Mouse (Mus musculus) frontal cortex, adult 2 months (tissue): ENCODE measurements around the gene Angptl6. TPM values are rescaled to one million over a fixed set of nuclear protein-coding genes. Genes with fewer than 3 reads are reported as not detected.

Experiments used
- DNase-seq, 2 experiments: peaks; one replicate each; pipeline ENCODE4 v3.0.0; 2022; ENCODE audit warnings: low spot score in 1 of 2; ENCODE audit errors: extremely low spot score in 1 of 2
- polyA plus RNA-seq: library from polyadenylated mRNA; depleted of rRNA; stranded (reverse); fragments of >200 nt; gene quantifications from 2 replicates; pipeline ENCODE4 v1.2.3, GENCODE M21; 2012; rRNA removed

Angptl6 gene
- 11.5 and 13.6 TPM in 2 replicates for polyA plus RNA-seq

GRCm38 (mm10) chr9:20879097-20879792, at the start of gene Angptl6:
Gene Angptl6 (minus strand): TSS chr9:20879727.
- DNase-seq = no peak

DNA sequence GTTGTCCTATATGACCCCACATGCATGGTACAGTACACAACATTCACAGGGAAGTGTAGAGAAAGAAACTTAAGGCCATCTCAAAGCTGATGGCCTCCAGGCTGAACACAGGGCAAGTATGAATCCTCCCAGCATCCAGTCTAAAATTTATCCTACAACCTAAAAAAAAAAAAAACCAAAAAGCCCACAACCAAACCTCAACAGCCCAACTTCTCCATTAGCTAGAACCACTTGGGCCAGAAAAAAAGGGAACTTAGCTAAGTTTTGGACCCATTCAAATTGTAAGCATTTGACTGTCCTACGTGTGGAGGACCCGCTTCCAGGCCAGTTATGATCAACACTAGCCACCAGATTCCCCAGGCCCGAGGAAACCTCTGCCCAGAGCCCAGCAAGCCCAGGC, 43.7 kb upstream of the Angptl6 start:
- no peak for DNase-seq

GRCm38 (mm10) chr9:20916160-20916559, 36.6 kb upstream of the Angptl6 start:
- no peak for DNase-seq

DNA sequence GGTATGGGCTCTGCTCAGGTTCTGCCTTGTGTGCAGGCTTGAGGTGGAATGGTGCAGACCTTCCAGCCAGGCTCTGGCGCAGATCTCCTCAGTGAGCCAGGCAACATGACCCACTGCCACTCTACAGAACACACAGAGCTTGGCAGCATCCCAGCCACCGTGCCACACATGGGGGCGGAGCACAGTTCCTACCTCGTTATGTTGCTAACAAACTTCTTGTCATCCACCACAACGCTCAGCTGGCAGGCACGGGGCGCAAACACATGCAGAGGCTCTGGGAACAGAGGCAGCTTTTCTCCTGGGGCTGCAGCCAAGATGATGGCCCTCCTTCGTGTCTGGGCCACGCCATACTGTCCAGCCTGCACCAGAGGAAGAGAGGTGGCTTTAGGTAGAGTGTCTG, 30.4 kb upstream of the Angptl6 start:
- DNase-seq = peak; percentile 49 to 50

GRCm38 (mm10) chr9:20902174-20902491, 22.6 kb upstream of the Angptl6 start:
- no peak for DNase-seq

GRCm38 (mm10) chr9:20901466-20902173, 22.1 kb upstream of the Angptl6 start:
- peak in 1 of 2 experiments; percentile 66 for DNase-seq

- DNase-seq = peak in 1 of 2 experiments; percentile 89
Measured at GRCm38 (mm10) chr9:20898511-20899073, 19.1 kb upstream of the Angptl6 start, which contains the start of gene Eif3g. Gene Eif3g (minus strand): TSS chr9:20898623.

- no peak for DNase-seq
Measured at GRCm38 (mm10) chr9:20897736-20898510, 18.4 kb upstream of the Angptl6 start.

GRCm38 (mm10) chr9:20895382-20895781, 15.9 kb upstream of the Angptl6 start:
- no peak for DNase-seq

DNA sequence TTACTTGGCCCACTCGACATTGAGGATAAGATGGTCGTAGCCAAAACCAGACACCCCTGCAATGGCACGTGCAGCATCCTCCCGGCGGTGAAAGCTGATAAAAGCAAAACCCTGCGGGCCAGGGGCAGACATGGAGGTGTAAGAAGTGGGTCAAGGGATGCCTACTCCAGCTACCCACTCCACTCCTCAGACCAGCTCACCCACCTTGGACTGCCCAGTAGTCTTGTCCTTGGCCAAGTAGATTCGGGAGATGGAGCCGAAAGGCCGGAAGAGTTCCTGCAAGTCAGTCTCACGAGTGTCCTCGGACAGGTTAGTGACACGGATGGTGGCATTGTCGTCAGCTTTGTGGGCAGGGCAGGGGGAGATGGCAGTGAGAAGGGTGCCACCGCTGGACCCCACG, 15.1 kb upstream of the Angptl6 start:
- no peak for DNase-seq

DNA sequence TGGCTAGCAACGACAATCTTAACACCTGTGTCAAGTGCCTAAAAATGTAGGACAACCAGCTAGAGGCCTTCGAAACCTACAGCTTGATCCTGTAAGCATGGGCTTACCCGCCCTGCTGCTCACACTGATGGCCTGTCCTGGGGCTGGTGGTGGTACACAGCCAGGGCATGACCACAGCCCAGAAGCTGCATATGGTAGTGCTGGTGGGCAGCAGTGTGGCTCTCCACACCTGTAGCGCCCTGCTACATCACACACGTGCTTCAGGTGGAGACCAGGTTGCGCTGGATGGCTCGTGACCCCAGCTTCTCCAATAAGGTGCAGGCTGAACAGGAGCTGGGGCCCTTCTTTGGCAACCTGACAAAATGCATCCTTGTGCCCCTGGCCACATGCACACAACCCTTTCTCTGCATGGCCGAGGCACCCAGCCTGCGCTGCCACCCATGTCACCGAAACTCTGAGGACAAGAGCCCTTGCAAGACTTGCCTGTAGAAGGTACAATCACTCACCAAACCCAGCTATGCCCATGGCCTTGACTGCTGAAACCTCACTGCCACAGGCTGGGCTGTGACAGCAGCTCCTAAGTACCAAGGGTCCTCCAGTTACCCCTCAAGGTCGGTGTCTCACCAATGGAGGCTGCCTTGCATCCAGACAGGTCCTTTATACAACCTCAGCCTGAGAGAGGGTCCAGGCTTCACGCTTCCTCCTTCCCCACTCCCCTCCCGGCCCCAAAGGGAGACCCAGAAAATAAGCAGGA, 14.2 kb upstream of the Angptl6 start:
- no peak for DNase-seq

- no peak for DNase-seq
Measured at GRCm38 (mm10) chr9:20893069-20893468, 13.5 kb upstream of the Angptl6 start.

DNA sequence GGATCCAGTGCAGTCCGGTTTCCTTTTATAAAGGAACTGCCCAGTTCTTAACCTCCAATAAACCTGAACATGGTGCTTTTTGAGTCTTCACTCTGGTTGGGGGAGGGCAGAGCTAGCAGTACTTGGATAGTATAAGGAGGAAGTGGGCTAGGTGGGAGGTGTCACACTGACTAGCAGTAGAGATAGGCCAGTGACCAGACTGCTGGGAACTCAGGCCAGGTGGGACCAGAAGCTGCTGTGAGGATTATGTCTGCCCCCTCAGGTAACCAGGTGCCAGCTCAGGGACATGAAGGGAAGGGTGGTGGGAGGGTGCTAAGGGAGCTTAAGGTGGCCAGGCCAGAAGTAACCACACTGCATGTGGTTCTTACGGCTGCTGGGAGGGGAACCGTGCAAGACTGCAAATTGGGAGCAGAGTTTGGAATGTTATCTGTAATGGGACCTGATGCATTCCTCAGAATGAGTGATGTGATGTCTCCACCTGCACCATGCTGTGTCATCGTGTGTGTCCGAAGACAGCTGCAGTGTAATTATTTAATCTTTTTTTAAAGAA, 12.7 kb upstream of the Angptl6 start:
- DNase-seq = no peak

DNA sequence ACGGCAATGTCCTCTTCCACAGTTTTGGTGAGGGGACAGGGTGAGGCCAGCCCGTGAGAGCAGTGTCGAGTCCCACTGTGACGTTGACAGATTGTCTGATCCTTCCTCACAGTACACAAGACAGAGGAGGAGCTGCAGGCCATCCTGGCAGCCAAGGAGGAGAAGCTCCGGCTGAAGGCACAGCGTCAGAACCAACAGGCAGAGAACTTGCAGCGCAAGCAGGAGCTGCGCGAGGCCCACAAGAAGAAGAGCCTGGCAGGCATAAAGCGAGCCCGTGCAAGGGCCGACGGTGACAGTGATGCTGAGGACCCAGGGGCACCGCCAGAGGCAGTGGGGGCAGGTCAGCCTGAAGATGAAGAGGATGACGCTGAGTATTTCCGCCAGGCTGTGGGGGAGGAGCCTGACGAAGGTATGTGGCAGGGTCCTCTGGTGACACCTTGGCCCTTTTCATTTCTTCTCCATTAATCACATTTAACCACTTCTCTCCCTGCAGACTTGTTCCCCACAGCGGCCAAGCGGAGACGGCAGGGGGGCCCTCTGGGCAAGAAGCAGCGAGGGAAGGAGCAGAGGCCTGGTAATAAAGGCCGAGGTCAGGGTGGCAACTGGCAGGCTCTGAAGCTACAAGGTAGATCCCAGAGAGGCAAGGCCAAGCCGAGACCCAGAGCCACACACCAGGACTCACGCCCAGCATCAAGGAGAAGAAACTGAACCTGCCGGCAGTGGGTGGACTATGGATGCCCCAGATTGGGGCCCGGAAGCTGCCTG, 12.0 kb upstream of the Angptl6 start:
- no peak for DNase-seq

GRCm38 (mm10) chr9:20890411-20890810, 10.9 kb upstream of the Angptl6 start:
- no peak for DNase-seq

DNA sequence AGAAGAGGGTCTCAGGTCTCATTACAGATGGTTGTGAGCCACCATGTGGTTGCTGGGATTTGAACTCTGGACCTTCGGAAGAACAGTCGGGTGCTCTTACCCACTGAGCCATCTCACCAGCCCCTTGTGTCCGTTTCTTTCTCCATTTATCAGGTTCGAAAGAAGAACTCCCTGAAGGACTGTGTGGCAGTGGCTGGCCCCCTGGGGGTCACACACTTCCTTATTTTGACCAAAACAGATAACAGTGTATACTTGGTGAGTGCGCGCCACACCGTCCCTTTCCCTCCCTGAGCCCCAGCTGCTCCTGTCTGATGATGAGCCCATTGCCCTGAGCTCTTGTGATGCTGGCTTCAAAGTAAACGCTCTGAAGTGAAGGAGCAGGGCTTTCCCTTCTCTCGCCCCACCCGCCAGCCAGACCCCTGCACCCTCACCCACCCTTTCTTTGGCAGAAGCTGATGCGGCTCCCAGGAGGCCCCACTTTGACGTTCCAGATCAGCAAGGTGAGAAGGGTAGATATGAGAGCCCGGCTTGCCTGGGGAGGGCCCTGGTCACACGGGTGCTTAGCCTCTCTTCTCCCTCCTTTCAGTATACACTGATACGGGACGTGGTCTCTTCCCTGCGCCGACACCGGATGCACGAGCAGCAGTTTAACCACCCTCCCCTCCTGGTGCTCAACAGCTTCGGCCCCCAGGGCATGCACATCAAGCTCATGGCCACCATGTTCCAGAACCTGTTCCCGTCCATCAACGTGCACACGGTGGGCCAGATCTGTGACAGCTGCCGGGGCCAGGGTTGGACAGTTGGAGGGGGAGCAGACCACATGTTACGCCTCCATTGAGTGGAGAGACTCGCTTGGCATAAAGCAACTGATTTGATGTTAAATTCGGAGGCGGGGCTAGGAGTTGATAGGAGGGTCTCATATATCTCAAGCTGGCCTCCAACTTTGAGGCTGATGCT, 9.9 kb upstream of the Angptl6 start:
- no peak for DNase-seq

GRCm38 (mm10) chr9:20888386-20888765, 8.8 kb upstream of the Angptl6 start:
- DNase-seq = no peak

GRCm38 (mm10) chr9:20887704-20888385, 8.3 kb upstream of the Angptl6 start, which contains the start of gene Ppan:
Gene Ppan (plus strand): TSS chr9:20888175.
- peak; percentile 95 to 98 for DNase-seq
